Mouse (Mus musculus) hindbrain, embryonic 12.5 days (tissue): ENCODE measurements around the gene Tmem62. TPM values are rescaled to one million over a fixed set of nuclear protein-coding genes. Genes with fewer than 3 reads are reported as not detected.
"Not testable (repeated sequence)": the region's sequence is repeated elsewhere in the genome, so short reads cannot be mapped to it uniquely, and the experiment has no call there.

Experiments
- ATAC-seq: fragments of 200-750 bp; cut with Nextera tagmentation; 2 replicates; pipeline ENCODE4 v1.8.0; 2017; ENCODE audit warnings: moderate TSS enrichment; ENCODE audit not compliant: low FRiP score
- H3K27ac ChIP-seq: fragments of 300-500 bp; sonication (generic); 2 replicates; pipeline ENCODE4 v1.5.1; 2016; ENCODE audit warnings: mild to moderate bottlenecking
- H3K27me3 ChIP-seq: fragments of 300-500 bp; sonication (generic); 2 replicates; pipeline ENCODE4 v1.6.1; 2016; ENCODE audit warnings: mild to moderate bottlenecking
- H3K36me3 ChIP-seq: fragments of 300-500 bp; sonication (generic); 2 replicates; pipeline ENCODE4 v1.6.1; 2016; ENCODE audit warnings: mild to moderate bottlenecking
- H3K4me1 ChIP-seq: fragments of 300-500 bp; sonication (generic); 2 replicates; pipeline ENCODE4 v1.6.1; 2016
- H3K4me2 ChIP-seq: fragments of 300-500 bp; sonication (generic); replicated peaks from 2 replicates; pipeline ENCODE4 v1.6.1; 2016; ENCODE audit warnings: mild to moderate bottlenecking
- H3K4me3 ChIP-seq: fragments of 300-500 bp; sonication (generic); 2 replicates; pipeline ENCODE4 v1.5.1; 2016; ENCODE audit warnings: mild to moderate bottlenecking
- H3K9ac ChIP-seq: fragments of 300-500 bp; sonication (generic); 2 replicates; pipeline ENCODE4 v1.6.1; 2016; ENCODE audit warnings: mild to moderate bottlenecking, moderate library complexity
- H3K9me3 ChIP-seq: fragments of 300-500 bp; sonication (generic); replicated peaks from 2 replicates; pipeline ENCODE4 v1.6.1; 2016; ENCODE audit warnings: mild to moderate bottlenecking
- WGBS: fragments of 180-500 bp; shearing (Covaris S2); methylation state at CpG from one replicate; pipeline ENCODE4 v1.1.7; 2016; 5-methylcytosine and 5-hydroxymethylcytosine counted together
- polyA plus RNA-seq: library from polyadenylated mRNA; unstranded; fragments of >200 nt; fragmentation: Nextera tagmentation; extraction: Ambion mirVana; gene quantifications from 2 replicates; pipeline ENCODE4 v1.2.1, GENCODE M21; 2016

Tmem62 gene
- polyA plus RNA-seq, 1 experiment from 2014 or later = 6.3 TPM

DNA sequence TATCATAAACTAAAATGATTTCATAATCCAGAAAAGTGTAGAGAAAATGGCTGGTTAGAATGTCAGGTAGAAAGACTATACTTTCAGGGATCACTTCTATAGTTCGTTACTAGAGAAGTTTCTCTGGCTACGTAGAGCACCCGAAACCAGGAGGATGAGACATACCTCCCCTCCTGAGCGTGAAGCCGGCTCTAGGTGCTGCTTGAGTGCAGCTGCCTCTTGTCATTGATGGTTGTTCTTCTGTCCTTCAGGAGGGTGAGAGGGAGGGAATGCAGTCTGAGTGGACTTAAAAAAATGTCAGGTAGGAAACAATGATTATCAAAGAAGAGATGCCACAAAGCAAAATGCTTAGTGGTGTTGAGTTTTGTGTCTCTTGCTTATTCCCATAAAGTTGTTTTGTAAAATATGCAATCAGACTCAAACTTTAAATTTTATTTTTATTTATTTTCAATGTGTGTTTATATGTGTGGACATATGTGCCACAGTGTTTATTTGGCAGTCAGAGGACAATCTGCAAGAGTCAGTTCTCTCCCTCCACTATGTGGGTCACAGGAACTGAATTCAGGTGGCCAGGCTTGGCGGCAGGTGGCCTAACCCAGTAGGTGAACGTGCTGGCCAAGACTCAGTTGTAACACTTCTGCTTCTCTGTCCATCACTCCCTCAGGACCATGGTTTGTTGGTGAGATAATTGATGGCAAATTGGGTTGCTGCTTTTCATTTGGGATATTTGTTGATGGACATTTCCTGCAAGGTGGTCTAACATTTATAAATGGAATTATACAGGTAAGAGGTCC is 27.4 kb downstream of the Tmem62 start:
- no peak for ATAC-seq
- H3K27ac ChIP-seq = no peak overlapping the region
- no peaks in the 10 kb centered on the region for H3K9me3 ChIP-seq
- peaks cover 5% of the 10 kb centered on the region for H3K4me1 ChIP-seq
- WGBS = 84% methylated on average over 7 of the region's 7 CpGs
- H3K4me2 ChIP-seq = no peak overlapping the region
- H3K9ac ChIP-seq = no peak overlapping the region
- no peaks in the 10 kb centered on the region for H3K36me3 ChIP-seq
- no peaks in the 10 kb centered on the region for H3K27me3 ChIP-seq
- H3K4me3 ChIP-seq = no peak overlapping the region

DNA sequence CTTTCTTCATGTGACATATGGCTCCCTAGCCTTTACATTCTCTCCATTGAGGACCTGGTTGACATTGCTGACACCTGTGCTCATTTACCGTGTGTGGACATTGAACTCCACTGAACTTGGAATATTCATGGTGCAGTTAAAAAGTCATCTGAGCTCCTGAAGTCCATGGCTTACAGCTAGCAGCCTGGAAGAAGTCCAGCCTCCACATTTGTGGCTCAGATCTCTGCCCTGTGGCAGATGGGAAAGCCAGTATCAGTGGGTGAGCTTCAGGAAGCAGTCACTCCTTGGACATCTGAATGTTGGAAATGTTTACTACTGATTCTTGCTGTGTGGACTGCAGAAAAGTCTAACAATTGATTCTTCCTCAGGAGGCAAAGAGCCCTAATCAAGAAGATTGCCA is 30.2 kb downstream of the Tmem62 start:
- Histone ChIP-seq H3K27ac (no peak overlapping the region), H3K36me3 (peaks cover 12% of the 10 kb centered on the region), H3K9me3 (no peaks in the 10 kb centered on the region), H3K4me2 (no peak overlapping the region), H3K4me3 (no peak overlapping the region), H3K27me3 (no peaks in the 10 kb centered on the region), H3K9ac (no peak overlapping the region), H3K4me1 (peaks cover 9% of the 10 kb centered on the region)
- no peak for ATAC-seq
- WGBS = 86% methylated on average over 1 of the region's 1 CpGs

DNA sequence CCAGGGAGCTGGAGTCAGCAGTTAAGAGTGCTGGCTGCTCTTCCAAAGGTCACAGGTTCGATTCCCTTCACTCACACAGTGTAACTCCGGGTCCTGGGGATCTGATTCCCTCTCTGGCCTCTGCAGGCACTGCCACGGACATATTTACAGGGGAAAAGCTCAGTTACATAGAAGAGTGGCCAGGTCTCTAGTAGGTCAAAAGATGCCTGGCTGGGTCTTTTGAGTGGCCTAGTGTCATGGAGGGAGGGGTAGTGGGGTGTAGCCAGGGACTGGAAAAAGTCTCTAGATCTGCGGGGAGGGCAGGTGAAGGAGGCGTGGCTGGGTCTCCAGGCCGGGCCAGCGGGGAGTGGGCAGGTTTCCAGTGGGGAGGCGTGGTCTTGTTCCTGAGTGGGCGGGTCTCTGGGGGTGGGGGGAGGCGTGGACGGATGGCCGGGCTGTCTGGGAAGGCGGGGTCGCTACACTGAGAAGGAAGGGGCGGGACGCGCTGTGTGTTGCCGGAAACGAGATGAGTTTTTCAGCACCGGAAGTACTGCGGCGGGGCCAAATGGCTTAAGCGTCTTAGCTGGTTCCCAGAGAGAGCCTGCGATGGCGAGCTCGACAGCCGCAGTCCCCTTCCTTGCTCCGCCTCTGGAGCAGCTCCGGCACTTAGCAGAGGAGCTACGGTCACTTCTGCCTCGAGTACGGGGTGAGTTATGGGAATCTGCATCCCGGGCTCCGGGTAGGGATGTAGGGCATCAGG is 31.3 kb downstream of the Tmem62 start, which contains the start of gene Ccndbp1:
Gene Ccndbp1, plus strand, starts transcription at position 479 of the 739 bp plus-strand sequence.
- Histone ChIP-seq H3K27ac (peak within 1 kb of the TSS; percentile 55; the same call in 1 of the 2 replicates), H3K4me2 (peak within 1 kb of the TSS; percentile 85), H3K4me1 (peaks cover 9% of the 10 kb centered on the region), H3K9me3 (no peaks in the 10 kb centered on the region), H3K4me3 (peak within 1 kb of the TSS; percentile 75), H3K36me3 (peaks cover 21% of the 10 kb centered on the region), H3K27me3 (no peaks in the 10 kb centered on the region), H3K9ac (peak within 1 kb of the TSS; percentile 78)
- WGBS = 2% methylated on average over 33 of the region's 34 CpGs
- ATAC-seq = peak; percentile 96

DNA sequence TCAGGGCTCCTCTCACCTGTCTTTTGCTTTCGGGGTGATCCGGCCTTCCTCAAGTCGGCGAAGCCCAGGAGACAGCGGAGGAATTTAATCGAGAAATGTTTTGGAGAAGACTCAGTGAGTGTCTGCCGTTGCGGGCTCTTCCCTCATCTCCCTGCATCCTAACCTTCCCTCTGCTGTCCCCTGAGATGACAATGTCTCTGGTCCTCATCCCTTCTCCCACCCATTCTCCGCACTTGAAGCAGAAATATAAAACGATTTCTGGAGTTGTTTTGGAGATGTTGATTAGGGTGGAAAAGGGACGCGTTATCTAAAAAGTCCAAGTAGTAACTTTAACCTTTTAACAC is 31.8 kb downstream of the Tmem62 start:
- peaks cover 9% of the 10 kb centered on the region for H3K4me1 ChIP-seq
- H3K9me3 ChIP-seq = no peaks in the 10 kb centered on the region
- H3K4me2 ChIP-seq = peak overlapping the region; percentile 85
- H3K4me3 ChIP-seq = peak overlapping the region; percentile 75
- no peaks in the 10 kb centered on the region for H3K27me3 ChIP-seq
- peaks cover 24% of the 10 kb centered on the region for H3K36me3 ChIP-seq
- H3K9ac ChIP-seq = peak overlapping the region; percentile 78
- 0 out of 2 replicates have a peak overlapping the region, but pooled peaks have one; percentile 50 for H3K27ac ChIP-seq
- WGBS = 1% methylated on average over 12 of the region's 12 CpGs
- ATAC-seq = peak; percentile 33; the same call in 1 of the 2 replicates

DNA sequence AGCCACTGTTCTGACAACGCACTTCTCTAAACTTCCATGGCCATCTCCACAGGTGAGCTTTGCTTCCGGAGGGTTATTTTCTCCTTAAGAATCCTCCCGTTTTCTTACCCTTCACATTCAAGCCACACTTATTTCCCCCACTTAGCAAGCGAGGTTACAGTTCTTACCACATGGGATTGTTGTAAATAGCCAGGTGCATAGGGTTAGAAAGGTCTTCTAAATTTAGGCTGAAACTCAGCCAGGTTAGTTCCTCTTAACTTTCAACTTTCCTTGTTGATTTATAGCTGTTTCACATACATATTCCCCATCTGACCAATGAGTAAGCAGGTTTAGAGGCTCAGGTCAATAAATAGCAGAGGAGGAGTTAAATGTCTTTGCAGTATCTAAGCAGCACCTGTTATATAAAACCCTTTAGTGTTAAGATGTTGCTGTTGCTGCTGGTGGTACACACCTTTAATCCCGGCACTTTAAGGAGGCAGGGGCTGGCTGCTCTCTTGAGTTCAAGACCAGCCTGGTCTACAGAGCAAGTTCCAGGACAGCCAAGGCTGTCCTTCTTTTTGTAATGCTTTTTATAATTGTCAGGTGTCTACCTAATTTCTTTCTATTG is 32.4 kb downstream of the Tmem62 start:
- no peaks in the 10 kb centered on the region for H3K27me3 ChIP-seq
- H3K9me3 ChIP-seq = no peaks in the 10 kb centered on the region
- peak overlapping the region; percentile 85 for H3K4me2 ChIP-seq
- peaks cover 26% of the 10 kb centered on the region for H3K36me3 ChIP-seq
- WGBS = 33% methylated on average over 5 of the region's 5 CpGs
- no peak overlapping the region for H3K27ac ChIP-seq
- no peak for ATAC-seq
- peak overlapping the region; percentile 75 for H3K4me3 ChIP-seq
- H3K9ac ChIP-seq = peak overlapping the region; percentile 78
- peaks cover 9% of the 10 kb centered on the region for H3K4me1 ChIP-seq

DNA sequence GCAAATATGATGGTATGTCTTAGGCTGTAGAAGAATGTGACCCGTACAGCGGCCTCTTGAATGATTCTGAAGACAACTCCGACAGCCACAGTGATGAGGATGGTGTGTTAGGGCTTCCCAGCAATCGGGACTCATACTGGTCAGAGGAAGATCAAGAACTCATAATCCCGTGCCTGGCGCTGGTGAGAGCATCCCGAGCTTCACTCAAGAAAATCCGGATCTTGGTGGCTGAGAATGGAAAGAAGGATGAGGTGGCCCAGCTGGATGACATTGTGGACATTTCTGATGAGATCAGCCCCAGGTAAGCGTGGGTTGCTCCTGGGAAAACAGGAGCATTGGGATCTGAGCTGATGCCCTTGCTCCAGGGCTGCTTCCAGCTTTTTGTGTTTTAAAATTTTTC is 35.9 kb downstream of the Tmem62 start:
- Histone ChIP-seq H3K27me3 (no peaks in the 10 kb centered on the region), H3K4me3 (no peak overlapping the region), H3K27ac (no peak overlapping the region), H3K9me3 (no peaks in the 10 kb centered on the region), H3K9ac (no peak overlapping the region), H3K4me2 (no peak overlapping the region), H3K4me1 (peaks cover 9% of the 10 kb centered on the region), H3K36me3 (peaks cover 47% of the 10 kb centered on the region)
- ATAC-seq = no peak
- 92% methylated on average over 9 of the region's 9 CpGs for WGBS

DNA sequence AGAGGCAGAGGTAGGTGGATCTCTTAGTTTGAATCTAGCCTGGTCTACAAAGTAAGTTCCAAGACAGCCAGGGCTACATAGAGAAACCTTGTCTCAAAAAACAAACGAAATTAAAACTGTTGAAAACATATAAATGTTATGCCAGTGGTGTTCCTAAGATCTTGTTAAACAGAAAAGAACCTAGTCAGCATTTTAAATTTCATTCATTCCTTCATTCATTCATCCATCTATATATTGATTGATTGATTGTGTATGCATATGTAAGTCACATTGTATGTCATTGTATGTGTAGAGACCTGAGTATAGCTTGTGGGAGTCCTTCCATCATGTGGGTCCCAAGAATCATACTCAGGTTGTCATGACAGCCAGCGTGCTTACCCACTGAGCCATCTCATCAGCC is 38.7 kb downstream of the Tmem62 start:
- H3K27ac ChIP-seq = no peak overlapping the region
- no peak for ATAC-seq
- H3K36me3 ChIP-seq = peaks cover 47% of the 10 kb centered on the region
- no peaks in the 10 kb centered on the region for H3K9me3 ChIP-seq
- no peaks in the 10 kb centered on the region for H3K4me1 ChIP-seq
- H3K4me2 ChIP-seq = no peak overlapping the region
- no peaks in the 10 kb centered on the region for H3K27me3 ChIP-seq
- no peak overlapping the region for H3K4me3 ChIP-seq
- no peak overlapping the region for H3K9ac ChIP-seq
- 76% methylated on average over 2 of the region's 2 CpGs for whole genome bisulfite sequencing

DNA sequence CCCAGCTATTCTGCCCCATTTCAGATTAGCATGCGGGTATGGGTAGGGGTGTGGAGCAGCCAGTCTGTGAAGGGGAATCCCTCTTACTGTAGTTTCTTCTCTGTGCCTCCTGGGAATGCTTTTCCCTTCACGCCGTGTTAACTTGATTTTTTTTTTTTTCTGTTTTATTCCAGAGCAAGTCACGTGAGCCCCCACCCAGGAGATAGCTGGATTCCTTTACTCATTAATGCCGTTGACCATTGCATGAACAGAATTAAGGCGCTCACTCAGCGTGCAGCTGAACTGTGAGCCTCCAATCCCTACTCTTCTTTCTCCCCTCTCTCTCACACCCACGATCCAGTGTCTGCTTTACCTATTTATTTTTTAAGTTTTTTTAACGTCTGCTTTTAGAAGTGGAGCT is 39.4 kb downstream of the Tmem62 start:
- H3K27ac ChIP-seq = no peak overlapping the region
- H3K4me1 ChIP-seq = no peaks in the 10 kb centered on the region
- no peak overlapping the region for H3K9ac ChIP-seq
- peaks cover 42% of the 10 kb centered on the region for H3K36me3 ChIP-seq
- H3K4me3 ChIP-seq = no peak overlapping the region
- no peaks in the 10 kb centered on the region for H3K9me3 ChIP-seq
- ATAC-seq = no peak
- no peaks in the 10 kb centered on the region for H3K27me3 ChIP-seq
- no peak overlapping the region for H3K4me2 ChIP-seq
- 88% methylated on average over 9 of the region's 9 CpGs for WGBS

DNA sequence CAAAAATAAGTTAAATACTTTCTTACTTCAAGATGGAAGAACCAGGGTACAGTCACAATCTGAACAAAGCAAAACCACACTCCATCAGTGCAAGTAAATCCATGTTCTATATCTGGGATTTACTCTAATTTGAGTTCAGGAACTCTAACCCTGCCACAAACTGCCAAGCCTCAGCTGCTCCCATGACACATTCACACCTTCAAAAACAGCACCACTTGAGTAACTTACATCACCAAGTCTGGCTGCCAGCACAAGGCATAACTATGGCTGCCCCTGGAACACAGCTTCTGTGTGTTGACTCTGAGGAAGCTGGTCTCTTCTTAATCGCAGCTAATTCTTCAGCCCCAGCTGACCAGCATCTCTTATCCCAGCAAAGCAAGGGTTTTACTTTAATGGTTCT is 40.3 kb downstream of the Tmem62 start:
- ATAC-seq = no peak
- Histone ChIP-seq H3K27ac (no peak overlapping the region), H3K4me2 (no peak overlapping the region), H3K9ac (no peak overlapping the region), H3K9me3 (no peaks in the 10 kb centered on the region), H3K4me1 (no peaks in the 10 kb centered on the region), H3K4me3 (no peak overlapping the region), H3K27me3 (no peaks in the 10 kb centered on the region), H3K36me3 (peaks cover 39% of the 10 kb centered on the region)
- WGBS = 93% methylated on average over 1 of the region's 1 CpGs

DNA sequence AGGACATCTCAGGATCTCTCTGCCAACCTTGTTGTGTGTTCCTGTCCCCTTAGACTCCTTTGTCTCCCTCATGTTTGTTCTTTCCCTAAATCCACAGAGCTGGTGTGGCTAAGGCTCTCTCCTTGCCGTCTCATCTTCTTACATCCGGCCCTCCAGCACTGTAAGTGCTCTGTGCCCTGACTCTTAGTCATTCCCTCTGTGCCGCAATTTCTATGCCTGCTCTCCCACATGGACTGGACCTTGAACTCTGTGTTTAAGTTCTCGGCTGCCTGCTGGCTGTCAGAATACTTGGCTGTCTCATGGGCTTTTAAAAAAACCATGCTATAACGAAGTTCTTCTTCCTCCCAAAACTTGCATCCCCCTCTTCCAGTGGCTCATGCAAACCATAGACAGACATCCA is 46.1 kb downstream of the Tmem62 start:
- Histone ChIP-seq H3K4me3 (no peak overlapping the region), H3K4me2 (no peak overlapping the region), H3K9ac (no peak overlapping the region), H3K9me3 (no peaks in the 10 kb centered on the region), H3K27me3 (no peaks in the 10 kb centered on the region), H3K36me3 (peaks cover 1% of the 10 kb centered on the region), H3K27ac (no peak overlapping the region), H3K4me1 (no peaks in the 10 kb centered on the region)
- ATAC-seq = no peak
- WGBS = 64% methylated on average over 5 of the region's 5 CpGs

DNA sequence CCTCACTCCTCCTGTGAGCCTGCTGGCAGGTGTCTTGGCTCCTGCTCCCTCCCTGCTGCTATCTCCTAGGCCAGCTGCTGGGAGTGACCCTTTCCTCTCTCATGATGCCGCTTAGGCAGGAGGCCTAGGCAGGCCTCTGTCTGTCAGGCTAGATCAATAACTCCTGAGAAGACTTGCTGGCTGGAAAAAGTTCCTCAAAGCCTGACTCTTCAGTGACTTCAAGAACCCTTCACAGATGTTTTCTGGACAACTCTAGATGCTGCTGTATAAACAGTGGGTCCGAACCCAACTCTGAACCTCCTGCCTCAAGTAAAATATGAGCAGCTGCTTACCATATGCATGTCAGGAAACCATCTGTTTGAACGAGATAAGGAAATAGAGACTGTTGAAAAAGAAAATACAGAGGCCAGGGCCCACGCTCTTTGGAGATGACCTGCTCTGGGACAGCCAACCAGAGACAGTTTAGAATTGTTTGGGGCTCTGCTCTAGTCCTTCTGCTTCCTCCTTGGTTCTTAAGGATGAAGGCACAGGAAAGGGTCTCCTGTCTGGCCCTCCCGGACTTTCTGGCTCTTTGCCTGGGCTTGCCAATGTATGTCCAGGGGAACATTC is 60.0 kb downstream of the Tmem62 start, which contains the start of gene Epb42:
Gene Epb42, minus strand, starts transcription at position 340 of the 609 bp plus-strand sequence.
- H3K4me3 ChIP-seq = no peak within 1 kb of the TSS
- H3K36me3 ChIP-seq = no peaks in the 10 kb centered on the region
- no peak for ATAC-seq
- H3K27me3 ChIP-seq = no peaks in the 10 kb centered on the region
- no peak within 1 kb of the TSS for H3K9ac ChIP-seq
- 69% methylated on average over 5 of the region's 5 CpGs for WGBS
- H3K4me1 ChIP-seq = no peaks in the 10 kb centered on the region
- no peak within 1 kb of the TSS for H3K27ac ChIP-seq
- no peaks in the 10 kb centered on the region for H3K9me3 ChIP-seq
- no peak within 1 kb of the TSS for H3K4me2 ChIP-seq

DNA sequence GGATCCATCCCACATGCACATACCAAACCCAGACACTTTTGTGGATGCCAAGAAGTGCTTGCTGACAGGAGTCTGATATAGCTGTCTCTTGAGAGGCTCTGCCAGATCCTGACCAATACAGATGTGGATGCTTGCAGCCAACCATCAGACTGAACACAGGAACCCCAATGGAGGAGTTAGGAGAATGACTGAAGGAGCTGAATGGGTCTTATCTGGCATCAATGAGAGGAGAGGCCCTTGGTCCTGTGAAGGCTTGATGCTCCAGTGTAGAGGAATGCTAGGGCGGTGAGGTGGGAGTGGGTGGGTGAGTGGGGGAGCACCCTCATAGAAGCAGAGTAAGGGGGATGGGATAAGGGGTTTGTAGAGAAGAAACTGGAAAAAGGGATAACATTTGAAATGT is 62.0 kb downstream of the Tmem62 start:
- ATAC-seq, H3K27me3 ChIP-seq, H3K4me3 ChIP-seq, H3K27ac ChIP-seq, H3K4me2 ChIP-seq, H3K9ac ChIP-seq, H3K4me1 ChIP-seq, H3K9me3 ChIP-seq, H3K36me3 ChIP-seq: not testable (repeated sequence)
- WGBS = 92% methylated on average over 1 of the region's 1 CpGs
